14 mouse cellular contexts compared by ENCODE assay signal in the genomic region with DNA sequence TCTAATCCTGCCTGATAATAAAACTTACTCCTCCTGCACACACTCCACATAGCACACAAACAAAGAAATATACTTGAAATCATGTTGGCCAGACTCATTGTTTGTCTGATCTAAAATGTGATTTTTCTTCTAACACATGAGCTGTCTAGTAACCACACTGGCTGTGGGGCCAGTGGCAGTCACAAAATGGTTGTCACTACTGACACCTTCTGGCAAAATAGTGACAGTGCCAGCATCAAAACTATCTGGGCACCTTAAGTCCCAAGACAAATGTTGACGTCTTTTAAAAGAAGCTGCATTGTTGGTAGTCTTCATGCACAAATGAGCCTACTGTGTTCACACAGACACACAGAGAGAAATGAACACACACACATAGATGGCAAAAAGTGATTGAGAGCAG. TPM values are rescaled to one million over a fixed set of nuclear protein-coding genes. Genes with fewer than 3 reads are reported as not detected.
A peak's percentile ranks its signal among the peaks of the same experiment; 100 is the strongest.
DNase-seq lines count a peak whose midpoint lies in the region; ATAC-seq and TF ChIP-seq lines count a peak whose summit lies in the region.
"Had no signal": no experiment of that assay in that cellular context is flagged by ENCODE, and none has a peak within 500 bp of the region (broad histone marks: within the 10 kb centered on the region; RNA-seq: fewer than 3 reads in every experiment).

No protein-coding gene starts in this region.

- in situ Hi-C loops in CH12.LX (cut with MboI; ENCODE audit: low pct_ligation_motif_present, low pct_unique_long_range_greater_than_20kb, low sequenced_read_pairs), result no loop called here

- TF ChIP-seq EP300 in CH12.LX (IDR thresholded peaks at IDR 0.05; ENCODE audit: low read length), result no peak

- TF ChIP-seq RAD21 in CH12.LX (IDR thresholded peaks at IDR 0.05; ENCODE audit: low read depth, low read length), result peak; percentile 89

- H3K9ac ChIP-seq in limb, embryonic 11.5 days (ENCODE audit: low read length), result no peak overlapping the region
- H3K9ac ChIP-seq in CH12.LX (ENCODE audit: insufficient read depth, low read depth), result no peak overlapping the region
- H3K9ac ChIP-seq: embryonic facial prominence, embryonic 12.5 days had no signal

- 3% methylated on average over 1 of the region's 1 CpGs for WGBS in limb, embryonic 11.5 days
- 12% methylated on average over 1 of the region's 1 CpGs for WGBS in limb, embryonic 10.5 days

- dilution Hi-C loops in CH12.LX (cut with MboI; ENCODE audit: extremely low pct_ligation_motif_present, extremely low pct_unique_long_range_greater_than_20kb, low sequenced_read_pairs), result no loop called here

- TF ChIP-seq CTCF in CH12.LX (conservative IDR thresholded peaks at IDR 0.05 in 1 of 2, IDR thresholded peaks at IDR 0.05 in 1 of 2; ENCODE audit: low read depth in 2 of 2, low read length in 2 of 2), result peak; percentile 46 to 96

- TF ChIP-seq POLR2A in CH12.LX (IDR thresholded peaks at IDR 0.05; ENCODE audit: low read depth, low read length), result no peak

- H3K9me3 ChIP-seq in limb, embryonic 11.5 days (ENCODE audit: control insufficient read depth, low read length), result no peaks in the 10 kb centered on the region
- H3K9me3 ChIP-seq in limb, embryonic 10.5 days (replicated peaks), result no peaks in the 10 kb centered on the region
- H3K9me3 ChIP-seq in CH12.LX (replicated peaks; ENCODE audit: low read length), result peaks cover 3% of the 10 kb centered on the region
- H3K9me3 ChIP-seq: embryonic facial prominence, embryonic 12.5 days had no signal

- no peak overlapping the region for H3K27ac ChIP-seq in limb, embryonic 11.5 days (replicated peaks; ENCODE audit: low read depth, low read length)
- H3K27ac ChIP-seq in limb, embryonic 10.5 days, result no peak overlapping the region
- no peak overlapping the region for H3K27ac ChIP-seq in CH12.LX (ENCODE audit: insufficient read depth, low read depth)
- H3K27ac ChIP-seq: embryonic facial prominence, embryonic 12.5 days; macrophage had no signal

- no peak overlapping the region for H3K4me2 ChIP-seq in limb, embryonic 11.5 days (ENCODE audit: low read depth, severe bottlenecking)
- H3K4me2 ChIP-seq in CH12.LX (ENCODE audit: insufficient read depth, low read depth, poor library complexity, severe bottlenecking), result no peak overlapping the region
- H3K4me2 ChIP-seq: embryonic facial prominence, embryonic 12.5 days had no signal

- H3K4me1 ChIP-seq in limb, embryonic 11.5 days (ENCODE audit: control insufficient read depth, insufficient read depth, low read length), result no peaks in the 10 kb centered on the region
- H3K4me1 ChIP-seq in limb, embryonic 10.5 days, result no peaks in the 10 kb centered on the region
- peaks cover 0 to under 1% of the 10 kb centered on the region in 2 experiments; a peak in 1 of 4 replicates for H3K4me1 ChIP-seq in CH12.LX (ENCODE audit: control insufficient read depth in 1 of 2, insufficient read depth in 2 of 2)
- H3K4me1 ChIP-seq: embryonic facial prominence, embryonic 12.5 days had no signal

- no peak overlapping the region for H3K4me3 ChIP-seq in limb, embryonic 11.5 days (ENCODE audit: low read depth, low read length)
- no peak overlapping the region for H3K4me3 ChIP-seq in limb, embryonic 10.5 days
- H3K4me3 ChIP-seq in CH12.LX (replicated peaks in 1 of 3; ENCODE audit: low read depth in 2 of 3, low read length in 2 of 3, poor library complexity in 1 of 3), result no peak overlapping the region
- H3K4me3 ChIP-seq: embryonic facial prominence, embryonic 12.5 days had no signal

- no peaks in the 10 kb centered on the region for H3K36me3 ChIP-seq in limb, embryonic 11.5 days (ENCODE audit: control insufficient read depth, insufficient read depth, low read length)
- H3K36me3 ChIP-seq in limb, embryonic 10.5 days, result no peaks in the 10 kb centered on the region
- H3K36me3 ChIP-seq in CH12.LX (replicated peaks in 1 of 2; ENCODE audit: control insufficient read depth in 1 of 2, insufficient read depth in 1 of 2, low read length in 1 of 2), result no peaks in the 10 kb centered on the region
- H3K36me3 ChIP-seq: embryonic facial prominence, embryonic 12.5 days had no signal

- no peaks in the 10 kb centered on the region for H3K27me3 ChIP-seq in limb, embryonic 11.5 days (ENCODE audit: control insufficient read depth, insufficient read depth, low read length)
- H3K27me3 ChIP-seq in limb, embryonic 10.5 days (ENCODE audit: low read depth, poor library complexity, severe bottlenecking), result no peaks in the 10 kb centered on the region
- H3K27me3 ChIP-seq in CH12.LX (replicated peaks), result peaks cover 37% of the 10 kb centered on the region
- H3K27me3 ChIP-seq: embryonic facial prominence, embryonic 12.5 days had no signal

- ATAC-seq in limb, embryonic 11.5 days (ENCODE audit: insufficient number of reproducible peaks, low FRiP score, low TSS enrichment, low read depth), result no peak
- ATAC-seq in megakaryocyte progenitor cell, adult 5-6 weeks (replicated peaks; ENCODE audit: poor library complexity), result peak; percentile 52; the same call in 1 of the 2 replicates
- no peak for ATAC-seq in erythroblast, adult 5-6 weeks (replicated peaks; ENCODE audit: low FRiP score, poor library complexity, severe bottlenecking)

- DNase-seq in embryo, embryonic 10 days (ENCODE audit: low spot score), result peak; percentile 68
- no peak for DNase-seq in embryo, embryonic 9.5 days (ENCODE audit: extremely low spot score)
- DNase-seq in limb, embryonic 11.5 days (ENCODE audit: low spot score), result peak; percentile 29
- no peak for DNase-seq in limb, embryonic 10.5 days (ENCODE audit: low spot score)
- peak; percentile 62 for DNase-seq in CH12.LX (ENCODE audit: extremely low read depth)
- DNase-seq in right cerebral cortex, postnatal 14 days, result no peak
- DNase-seq: adrenal gland, postnatal 10 days; kidney, postnatal 36 days; left cerebral cortex, postnatal 4 days had no signal

- H3K79me2 ChIP-seq in CH12.LX (replicated peaks; ENCODE audit: control insufficient read depth, extremely low read depth, insufficient read depth, poor library complexity, severe bottlenecking), result no peaks in the 10 kb centered on the region

TF ChIP-seq in CH12.LX, 34 proteins besides CTCF, POLR2A, EP300 and RAD21:
- no peak for TF ChIP-seq USF2 (conservative IDR thresholded peaks at IDR 0.05; ENCODE audit: low read depth, low read length)
- TF ChIP-seq MEF2A (IDR thresholded peaks at IDR 0.05; ENCODE audit: borderline replicate concordance, low read depth, low read length), result no peak
- TF ChIP-seq RCOR1 (conservative IDR thresholded peaks at IDR 0.05; ENCODE audit: low read depth, low read length), result no peak
- no peak for TF ChIP-seq MYC (IDR thresholded peaks at IDR 0.05; ENCODE audit: low read depth, low read length)
- TF ChIP-seq ETS1 (conservative IDR thresholded peaks at IDR 0.05; ENCODE audit: low read depth, low read length), result 0 out of 2 replicates have a peak, but pooled peaks have one; percentile 10
- TF ChIP-seq ZC3H11A (IDR thresholded peaks at IDR 0.05; ENCODE audit: low read depth, low read length), result no peak; the same call in 1 of the 2 replicates
- TF ChIP-seq SMC3 (IDR thresholded peaks at IDR 0.05; ENCODE audit: low read depth, low read length), result peak; percentile 76
- TF ChIP-seq CHD1 (IDR thresholded peaks at IDR 0.05; ENCODE audit: low read depth, low read length), result no peak
- no peak for TF ChIP-seq NRF1 (IDR thresholded peaks at IDR 0.05; ENCODE audit: low read depth, low read length)
- no peak for TF ChIP-seq TCF12 (IDR thresholded peaks at IDR 0.05; ENCODE audit: low read depth, low read length)
- TF ChIP-seq MAZ (IDR thresholded peaks at IDR 0.05; ENCODE audit: low read depth, low read length), result 0 out of 2 replicates have a peak, but pooled peaks have one; percentile 35

RNA-seq across cellular contexts. Expression of gene Dynll2, which starts 32.2 kb away (rescaled TPM):
- 16.8 and 18.6 TPM in 2 replicates for polyA plus RNA-seq in limb, embryonic 11.5 days (2014; fragmentation: Nextera tagmentation; extraction: Ambion mirVana)
- polyA plus RNA-seq in limb, embryonic 10.5 days (2016; fragmentation: Nextera tagmentation; extraction: Ambion mirVana), result 22.9 and 25.0 TPM in 2 replicates
- total RNA-seq in CH12.LX (2012; rRNA removed) (35.8 and 43.0 TPM in 2 replicates), CH12.LX (2014; rRNA removed) (13.0 and 14.0 TPM in 2 replicates)
- 147 and 148 TPM in 2 replicates for polyA plus RNA-seq in CH12.LX (2012; ENCODE audit: insufficient read length, low read depth)
- 11.1 and 12.8 TPM in 2 replicates for total RNA-seq in megakaryocyte progenitor cell, adult 5-6 weeks (2015)
- 9.7 and 18.0 TPM in 2 replicates for total RNA-seq in megakaryocyte progenitor cell, adult 5-6 weeks (2017)
- total RNA-seq in erythroblast, adult 5-6 weeks (2015; ENCODE audit: low replicate concordance), result 2.1 and 2.5 TPM in 2 replicates
- total RNA-seq in erythroblast, adult 5-6 weeks (2017; ENCODE audit: low replicate concordance), result 3.2 and 7.8 TPM in 2 replicates

RNA-seq across cellular contexts. Expression of gene Olfr464, which starts 34.4 kb away (rescaled TPM):
- polyA plus RNA-seq in limb, embryonic 11.5 days (2014; fragmentation: Nextera tagmentation; extraction: Ambion mirVana), result not detected in 2 replicates
- polyA plus RNA-seq in limb, embryonic 10.5 days (2016; fragmentation: Nextera tagmentation; extraction: Ambion mirVana), result not detected in 2 replicates
- not detected in 2 replicates for total RNA-seq in CH12.LX (2012; rRNA removed)
- not detected in 2 replicates for total RNA-seq in CH12.LX (2014; rRNA removed)
- polyA plus RNA-seq in CH12.LX (2012; ENCODE audit: insufficient read length, low read depth), result not detected in 2 replicates
- not detected in 2 replicates for total RNA-seq in megakaryocyte progenitor cell, adult 5-6 weeks (2015)
- total RNA-seq in megakaryocyte progenitor cell, adult 5-6 weeks (2017), result not detected in 2 replicates
- not detected in 2 replicates for total RNA-seq in erythroblast, adult 5-6 weeks (2015; ENCODE audit: low replicate concordance)
- total RNA-seq in erythroblast, adult 5-6 weeks (2017; ENCODE audit: low replicate concordance), result not detected in 2 replicates
- total RNA-seq: adrenal gland, postnatal 10 days; heart, postnatal 25 days; left cerebral cortex, postnatal 4 days had no signal
- polyA plus RNA-seq: macrophage had no signal

RNA-seq across cellular contexts. Expression of gene Olfr463, which starts 58.0 kb away (rescaled TPM):
- polyA plus RNA-seq in limb, embryonic 11.5 days (2014; fragmentation: Nextera tagmentation; extraction: Ambion mirVana), result not detected in 2 replicates
- polyA plus RNA-seq in limb, embryonic 10.5 days (2016; fragmentation: Nextera tagmentation; extraction: Ambion mirVana), result not detected in 2 replicates
- total RNA-seq in CH12.LX (2012; rRNA removed) (not detected in 2 replicates), CH12.LX (2014; rRNA removed) (not detected in 2 replicates)
- polyA plus RNA-seq in CH12.LX (2012; ENCODE audit: insufficient read length, low read depth), result not detected in 2 replicates
- not detected in 2 replicates for total RNA-seq in megakaryocyte progenitor cell, adult 5-6 weeks (2015)
- total RNA-seq in megakaryocyte progenitor cell, adult 5-6 weeks (2017), result not detected in 2 replicates
- not detected in 2 replicates for total RNA-seq in erythroblast, adult 5-6 weeks (2015; ENCODE audit: low replicate concordance)
- total RNA-seq in erythroblast, adult 5-6 weeks (2017; ENCODE audit: low replicate concordance), result not detected in 2 replicates
- total RNA-seq: adrenal gland, postnatal 10 days; heart, postnatal 25 days; left cerebral cortex, postnatal 4 days had no signal
- polyA plus RNA-seq: embryonic facial prominence, embryonic 12.5 days; macrophage had no signal

Comparison
In these comparisons a context has a peak if more than half of its experiments do, and no peak if none do; other contexts are left out.
1. DNase-seq: peak in embryo, embryonic 10 days (single experiment), limb, embryonic 11.5 days (single experiment) and CH12.LX (single experiment); none in embryo, embryonic 9.5 days (single experiment), limb, embryonic 10.5 days (single experiment) and right cerebral cortex, postnatal 14 days (single experiment).